Mouse (Mus musculus) frontal cortex, postnatal 10 days (tissue): ENCODE measurements around the gene Acad10.
A peak's percentile ranks its signal among the peaks of the same experiment; 100 is the strongest.
"Not testable (repeated sequence)": the region's sequence is repeated elsewhere in the genome, so short reads cannot be mapped to it uniquely, and the experiment has no call there.

Source experiments
- DNase-seq, 2 experiments: peaks; one replicate each; pipeline ENCODE4 v3.0.0; 2022; ENCODE audit warnings: low spot score in 2 of 2, mixed read lengths in 1 of 2

The Acad10 gene

DNA sequence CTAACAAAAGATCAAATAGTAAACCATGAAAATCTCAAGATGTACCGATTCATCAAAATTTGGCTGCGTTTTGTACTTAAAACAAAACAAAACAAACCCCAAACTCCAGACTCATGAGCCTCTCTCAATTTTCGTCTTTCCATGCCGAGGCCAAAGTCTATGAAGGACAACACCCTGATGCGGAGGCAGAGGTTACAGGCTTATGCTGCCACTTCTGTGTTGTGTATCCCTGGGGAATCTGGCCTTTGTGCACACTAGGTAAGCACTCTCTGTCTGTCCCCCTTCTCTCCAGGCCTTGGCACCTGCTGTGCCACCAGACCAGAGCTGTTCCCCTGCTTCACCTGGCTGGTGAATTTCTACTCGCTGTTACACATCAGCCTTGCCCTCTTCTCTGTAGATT lies 2.7 kb downstream of the Acad10 start:
- DNase-seq, result not testable (repeated sequence)

DNA sequence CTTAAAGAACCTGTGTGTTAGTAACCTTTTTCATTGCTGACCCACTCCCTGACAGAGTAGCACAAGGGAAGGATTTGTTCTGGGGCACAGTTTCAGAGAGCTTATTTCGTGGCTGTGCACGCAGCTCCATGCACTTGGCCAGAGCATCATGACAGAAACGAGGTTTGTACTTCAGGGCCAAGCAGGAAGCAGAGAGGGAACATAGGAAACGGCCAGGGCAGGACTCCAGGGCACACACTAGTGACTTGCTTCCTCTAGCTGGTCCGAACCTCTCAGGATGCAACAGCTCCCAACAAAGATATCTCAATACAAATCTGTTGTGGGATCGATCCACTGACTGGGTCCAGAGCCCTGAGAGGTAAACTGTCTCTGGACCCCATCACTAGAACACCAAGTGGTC lies 3.4 kb downstream of the Acad10 start:
- not testable (repeated sequence) for DNase-seq

DNA sequence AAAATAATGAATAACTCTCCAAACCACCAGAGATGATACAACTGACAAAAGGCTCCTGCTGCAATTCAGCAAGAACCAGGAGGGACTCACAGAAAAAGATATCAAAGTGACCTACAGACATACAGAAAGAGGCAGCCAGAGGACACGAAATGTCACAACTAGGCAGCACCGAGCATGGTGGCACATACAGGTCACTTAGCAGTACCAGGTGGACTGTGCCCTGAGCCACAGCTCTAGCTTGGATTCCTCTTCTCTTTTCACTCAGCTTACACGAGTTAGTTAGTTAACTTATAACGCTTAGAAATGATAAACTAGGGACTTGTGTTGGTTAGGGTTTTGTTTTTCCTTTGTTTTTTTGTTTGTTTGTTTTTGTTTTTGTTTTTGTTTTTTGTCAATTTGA lies 5.8 kb downstream of the Acad10 start:
- DNase-seq, result no peak

DNA sequence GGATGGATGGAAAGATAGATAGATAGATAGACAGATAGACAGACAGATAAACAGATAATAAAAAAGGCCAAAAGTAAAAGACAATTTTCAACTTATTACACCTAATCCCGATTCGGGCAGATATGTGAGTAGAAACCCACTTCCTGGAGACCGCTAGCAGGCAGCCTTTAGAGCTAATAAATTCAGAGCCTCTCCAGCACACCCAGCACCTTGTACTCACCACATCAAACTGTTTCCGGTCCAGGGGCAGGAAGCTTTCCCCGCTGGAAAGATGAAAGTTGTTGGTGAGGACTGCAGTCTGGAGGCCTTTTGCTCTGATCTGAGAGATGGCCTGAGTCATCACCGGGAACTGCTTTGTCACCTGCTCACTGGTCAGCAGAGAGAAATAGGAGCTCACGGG lies 11.2 kb downstream of the Acad10 start:
- no peak for DNase-seq

DNA sequence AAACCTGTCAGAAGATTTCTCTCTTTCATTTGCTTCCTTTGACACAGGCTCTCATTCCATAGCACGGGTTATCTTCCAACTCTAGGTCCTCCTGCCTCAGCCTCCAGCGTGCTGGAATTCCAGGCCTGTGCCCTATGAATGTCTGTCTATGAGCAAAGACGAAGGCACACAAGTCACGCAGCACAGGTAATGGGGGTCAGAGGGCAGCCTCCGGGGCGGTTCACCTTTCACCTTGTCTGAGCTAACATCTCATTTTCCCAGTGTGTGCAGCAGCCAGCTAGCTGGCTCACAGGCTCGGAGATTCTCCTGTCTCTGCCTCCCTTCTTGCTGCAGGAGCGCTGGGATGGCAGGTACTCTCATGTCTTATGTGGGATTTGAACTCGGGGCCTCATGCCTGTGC lies 20.7 kb downstream of the Acad10 start:
- no peak for DNase-seq

DNA sequence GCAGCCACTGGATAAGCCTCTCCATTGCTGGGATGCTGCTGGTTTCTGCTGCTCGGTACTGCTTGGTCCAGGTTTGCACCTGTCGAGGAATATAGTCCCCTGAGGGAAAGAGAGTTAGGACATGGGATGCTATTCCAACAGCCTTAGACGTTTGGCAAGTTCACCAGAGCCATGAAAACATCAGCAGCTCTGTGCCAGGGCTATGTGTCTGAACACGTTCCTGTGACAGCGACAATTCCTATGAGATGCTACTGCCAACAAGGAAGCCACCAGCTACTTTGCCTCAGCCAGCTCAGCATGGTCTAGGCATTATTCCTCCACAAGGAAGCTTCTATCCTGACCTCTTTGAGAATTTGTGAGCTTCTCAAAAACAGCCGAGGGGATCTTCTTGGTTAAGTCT lies 23.0 kb downstream of the Acad10 start:
- DNase-seq, result no peak

DNA sequence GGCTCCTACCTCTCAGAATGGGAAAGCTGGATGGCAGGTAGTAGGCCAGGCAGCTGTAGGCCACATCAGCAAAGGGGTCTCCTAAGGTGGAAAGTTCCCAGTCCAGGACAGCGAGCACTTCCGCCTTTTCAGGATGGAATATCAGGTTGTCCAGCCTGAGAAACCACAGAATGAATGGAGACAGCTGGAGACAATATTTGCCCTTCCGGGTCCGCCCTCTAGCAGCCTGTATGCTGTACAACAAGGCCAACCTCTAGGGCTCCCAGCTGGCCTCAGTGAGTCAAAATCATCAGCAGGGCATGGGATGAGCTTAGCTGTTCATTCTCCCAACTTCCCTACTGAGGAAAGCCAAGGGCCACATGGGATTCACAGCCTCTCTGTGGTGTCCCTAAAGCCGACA lies 25.6 kb downstream of the Acad10 start:
- DNase-seq, result no peak

DNA sequence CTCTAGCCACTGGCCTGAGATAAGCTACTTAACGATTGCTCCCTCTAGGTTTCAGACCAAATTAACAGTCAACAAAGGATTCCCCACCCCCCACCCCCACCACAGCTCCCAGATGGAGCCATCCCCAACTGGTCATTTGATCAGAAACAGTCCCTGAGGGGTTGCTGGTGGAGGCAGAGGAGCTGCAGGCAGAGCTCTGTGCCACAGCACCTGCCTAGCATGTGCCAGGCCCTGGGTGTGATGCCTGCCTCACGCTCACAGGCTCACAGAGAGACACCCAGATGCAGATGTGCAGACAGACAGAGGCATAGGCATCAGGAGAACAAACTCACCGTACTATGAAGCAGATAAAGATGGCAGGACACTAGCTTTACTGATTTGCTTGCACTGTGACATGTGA lies 27.5 kb downstream of the Acad10 start:
- no peak for DNase-seq

DNA sequence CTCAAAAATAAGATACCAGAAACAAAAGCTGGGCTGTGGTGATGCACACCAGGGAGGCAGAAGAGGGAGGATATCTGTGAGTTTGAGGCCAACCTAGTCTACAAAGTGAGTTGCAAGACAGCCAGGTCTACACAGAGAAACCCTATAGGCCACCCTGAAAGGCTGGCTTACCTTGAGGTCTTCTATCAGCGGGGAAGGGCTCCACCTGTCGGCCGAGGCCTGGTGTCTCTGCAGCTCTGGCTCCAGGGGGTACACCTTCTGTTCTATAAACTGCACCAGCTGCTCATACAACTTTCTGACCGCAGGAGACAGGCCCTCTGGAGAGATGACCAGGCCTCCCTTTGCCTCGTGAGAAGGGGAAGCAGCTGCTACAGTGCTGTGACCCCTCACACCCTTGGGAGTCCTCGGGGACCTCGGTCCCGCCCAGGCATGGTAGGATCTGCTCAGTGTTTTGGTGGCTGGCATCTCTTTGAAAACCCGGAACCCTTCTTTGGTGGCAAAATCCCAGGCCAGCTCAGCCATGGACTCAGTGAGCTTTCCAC lies 29.1 kb downstream of the Acad10 start:
- not testable (repeated sequence) for DNase-seq

DNA sequence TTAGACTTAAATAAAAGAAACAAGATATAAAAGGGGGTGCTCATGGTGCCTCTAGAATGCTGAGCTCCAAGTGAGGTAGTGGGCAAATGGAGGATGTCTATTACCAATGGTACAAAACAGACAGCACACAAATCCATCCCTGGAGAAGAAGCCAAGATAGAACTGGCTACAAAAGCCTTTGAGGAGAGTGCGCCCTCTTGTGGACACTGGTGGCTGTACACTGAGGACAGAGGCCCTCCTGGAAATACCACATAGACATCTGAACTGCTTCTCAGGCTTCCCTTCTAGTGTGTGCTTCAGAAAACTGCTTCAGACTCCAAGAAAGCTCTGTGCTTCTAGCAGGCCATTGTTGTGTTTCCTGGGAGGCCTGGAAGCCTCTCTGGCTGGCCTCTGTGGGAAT lies 32.4 kb downstream of the Acad10 start:
- DNase-seq, result peak in 1 of 2 experiments; percentile 40

DNA sequence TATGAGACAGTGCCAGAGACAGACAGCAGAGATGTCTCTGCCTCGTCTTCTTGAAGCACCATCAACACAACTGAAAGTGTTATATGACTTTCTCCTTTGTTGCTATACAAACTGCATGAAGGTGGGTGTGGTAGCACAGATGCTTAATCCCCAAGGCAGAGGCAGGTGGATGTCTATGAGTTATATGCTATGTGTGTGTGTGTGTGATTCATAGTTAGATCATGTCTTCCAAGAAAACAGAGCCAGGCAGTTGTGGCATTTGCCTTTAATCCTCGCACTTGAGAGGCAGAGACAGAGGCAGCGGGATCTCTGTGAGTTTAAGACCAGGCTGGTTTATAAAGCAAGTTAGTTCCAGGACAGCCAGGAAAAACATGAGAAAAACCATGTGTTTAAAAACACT lies 37.1 kb downstream of the Acad10 start:
- DNase-seq, result no peak

DNA sequence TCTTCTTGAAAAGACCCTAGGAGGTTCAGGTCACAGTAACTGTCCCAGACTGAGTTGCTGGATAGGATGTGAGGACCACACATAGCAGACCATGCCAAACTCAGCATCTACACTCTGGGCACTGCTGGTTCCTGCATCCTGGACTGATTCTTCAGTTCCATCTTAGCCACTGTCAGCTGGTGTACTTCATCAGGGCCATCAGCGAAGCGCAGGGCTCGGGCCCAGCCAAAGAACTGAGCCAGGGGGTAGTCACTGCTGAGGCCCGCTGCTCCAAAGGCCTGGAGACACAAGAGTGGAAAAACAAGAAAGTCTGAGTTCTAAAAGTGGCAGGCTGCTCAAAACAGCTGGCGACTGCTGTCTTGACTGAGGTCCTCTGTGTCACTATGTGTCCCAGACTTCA lies 39.2 kb downstream of the Acad10 start:
- no peak for DNase-seq

DNA sequence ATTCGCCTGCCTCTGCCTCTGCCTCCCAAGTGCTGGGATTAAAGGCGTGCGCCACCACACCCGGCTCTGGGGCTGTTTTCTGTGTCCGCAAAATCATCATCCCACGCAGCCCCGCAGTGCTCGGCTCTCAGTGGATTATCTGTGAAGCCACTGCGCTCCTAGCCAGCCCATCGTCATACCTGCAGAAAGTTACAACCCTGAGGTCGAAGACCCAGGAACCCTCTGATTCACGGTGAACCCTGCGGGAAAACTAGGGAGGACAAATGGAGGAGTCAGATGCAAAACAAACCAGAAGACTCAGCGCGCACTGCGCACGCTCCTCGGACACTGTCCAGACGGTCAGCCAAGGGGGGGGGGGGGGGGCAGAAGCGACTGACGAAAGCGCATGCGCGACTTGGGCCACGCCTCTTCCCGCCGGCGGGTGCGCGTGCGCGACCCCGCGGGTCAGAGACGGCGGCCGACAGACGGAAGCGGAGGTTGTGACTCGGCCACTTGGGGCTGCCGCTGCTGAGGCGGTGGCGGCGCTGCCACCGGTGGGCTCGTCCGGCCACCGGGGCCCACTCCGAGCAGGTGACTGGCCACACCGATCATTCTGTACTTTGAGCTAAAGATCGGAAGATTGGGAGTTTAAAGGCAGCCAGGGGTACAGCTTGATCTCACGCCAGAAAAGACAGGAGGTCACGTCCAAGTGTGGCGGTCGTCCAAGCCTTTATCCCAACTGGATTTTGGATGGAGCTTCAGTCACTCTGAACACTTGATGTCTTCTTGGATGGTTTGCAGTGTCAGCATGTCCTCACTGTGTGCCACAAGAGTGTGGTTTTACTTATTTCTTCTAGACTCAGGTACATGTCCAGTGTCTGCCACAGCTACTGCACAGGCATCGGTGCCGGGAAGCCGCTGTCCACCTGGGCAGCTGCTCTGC lies 41.5 kb downstream of the Acad10 start, which contains the start of gene Acad12:
TSS of gene Acad12 (minus strand) at position 347 of the 922 bp plus-strand sequence.
- DNase-seq, result peak; percentile 44 to 70

DNA sequence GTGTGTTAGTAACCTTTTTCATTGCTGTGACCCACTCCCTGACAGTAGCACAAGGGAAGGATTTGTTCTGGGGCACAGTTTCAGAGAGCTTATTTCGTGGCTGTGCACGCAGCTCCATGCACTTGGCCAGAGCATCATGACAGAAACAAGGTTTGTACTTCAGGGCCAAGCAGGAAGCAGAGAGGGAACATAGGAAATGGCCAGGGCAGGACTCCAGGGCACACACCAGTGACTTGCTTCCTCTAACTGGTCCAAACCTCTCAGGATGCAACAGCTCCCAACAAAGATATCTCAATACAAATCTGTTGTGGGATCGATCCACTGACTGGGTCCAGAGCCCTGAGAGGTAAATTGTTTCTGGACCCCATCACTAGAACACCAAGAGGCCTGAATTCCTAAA lies 45.4 kb downstream of the Acad10 start:
- not testable (repeated sequence) for DNase-seq

DNA sequence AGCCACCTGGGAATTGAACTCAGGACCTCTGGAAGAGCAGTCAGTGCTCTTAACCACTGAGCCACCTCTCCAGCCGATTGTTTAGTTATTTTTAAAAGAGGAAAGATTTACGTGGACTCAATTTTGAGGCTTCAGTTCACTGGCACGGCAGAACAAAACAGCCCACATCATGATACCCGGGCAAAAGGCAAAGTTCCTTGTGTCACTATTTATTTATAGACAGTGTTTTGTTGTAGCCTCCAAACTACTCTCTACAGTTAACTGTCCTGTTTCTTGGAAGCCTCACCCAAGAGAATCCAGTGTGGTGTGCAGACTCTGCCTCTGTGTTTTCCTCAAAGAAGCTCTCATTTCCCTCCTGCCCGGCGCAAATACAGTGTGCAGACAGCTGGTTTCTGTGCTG lies 48.3 kb downstream of the Acad10 start:
- no peak for DNase-seq

DNA sequence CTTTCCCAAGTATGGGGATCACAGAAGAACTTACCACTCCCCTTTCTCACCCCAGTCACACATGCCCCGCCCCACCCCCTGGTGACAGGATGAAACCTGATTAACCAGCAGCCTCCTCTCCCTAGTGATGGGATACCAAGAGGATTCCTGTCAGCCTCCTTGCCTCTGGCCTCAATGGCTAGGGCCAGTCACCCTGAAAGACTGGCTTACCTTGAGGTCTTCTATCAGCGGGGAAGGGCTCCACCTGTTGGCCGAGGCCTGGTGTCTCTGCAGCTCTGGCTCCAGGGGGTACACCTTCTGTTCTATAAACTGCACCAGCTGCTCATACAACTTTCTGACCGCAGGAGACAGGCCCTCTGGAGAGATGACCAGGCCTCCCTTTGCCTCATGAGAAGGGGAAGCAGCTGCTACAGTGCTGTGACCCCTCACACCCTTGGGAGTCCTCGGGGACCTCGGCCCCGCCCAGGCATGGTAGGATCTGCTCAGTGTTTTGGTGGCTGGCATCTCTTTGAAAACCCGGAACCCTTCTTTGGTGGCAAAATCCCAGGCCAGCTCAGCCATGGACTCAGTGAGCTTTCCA lies 50.7 kb downstream of the Acad10 start:
- not testable (repeated sequence) for DNase-seq

DNA sequence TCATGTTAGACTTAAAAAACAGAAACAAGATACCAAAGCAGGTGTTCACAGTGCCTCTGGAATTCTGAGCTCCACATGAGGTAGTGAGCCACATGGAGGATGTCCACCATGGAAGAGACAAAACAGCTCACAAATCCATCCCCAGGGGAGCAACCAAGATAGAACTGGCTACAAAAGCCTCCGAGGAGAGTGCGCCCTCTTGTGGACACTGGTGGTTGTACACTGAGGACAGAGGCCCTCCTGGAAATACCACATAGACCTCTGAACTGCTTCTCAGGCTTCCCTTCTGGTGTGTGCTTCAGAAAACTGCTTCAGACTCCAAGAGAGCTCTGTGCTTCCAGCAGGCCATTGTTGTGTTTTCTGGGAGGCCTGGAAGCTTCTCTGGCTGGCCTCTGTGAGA lies 54.2 kb downstream of the Acad10 start:
- DNase-seq, result peak in 1 of 2 experiments; percentile 57

DNA sequence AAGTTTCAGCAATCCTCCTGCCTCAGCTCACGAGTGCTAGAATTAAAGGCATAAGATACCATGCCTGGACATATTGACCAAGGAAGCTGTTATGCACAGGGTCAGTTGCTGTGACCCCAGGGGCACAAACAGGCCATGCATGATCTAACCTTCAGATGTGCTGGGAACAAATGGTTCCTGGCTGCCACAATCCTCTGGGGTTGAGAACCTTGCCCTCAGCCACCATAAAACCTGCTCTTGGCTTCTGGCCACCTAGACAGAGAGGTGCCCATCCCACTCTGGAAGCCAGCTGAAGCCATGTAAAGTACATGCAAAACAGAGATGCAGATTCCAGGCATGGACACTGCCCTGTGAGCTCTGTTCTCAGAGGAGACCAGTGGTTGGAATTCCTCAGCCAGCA lies 56.5 kb downstream of the Acad10 start:
- DNase-seq, result not testable (repeated sequence)

DNA sequence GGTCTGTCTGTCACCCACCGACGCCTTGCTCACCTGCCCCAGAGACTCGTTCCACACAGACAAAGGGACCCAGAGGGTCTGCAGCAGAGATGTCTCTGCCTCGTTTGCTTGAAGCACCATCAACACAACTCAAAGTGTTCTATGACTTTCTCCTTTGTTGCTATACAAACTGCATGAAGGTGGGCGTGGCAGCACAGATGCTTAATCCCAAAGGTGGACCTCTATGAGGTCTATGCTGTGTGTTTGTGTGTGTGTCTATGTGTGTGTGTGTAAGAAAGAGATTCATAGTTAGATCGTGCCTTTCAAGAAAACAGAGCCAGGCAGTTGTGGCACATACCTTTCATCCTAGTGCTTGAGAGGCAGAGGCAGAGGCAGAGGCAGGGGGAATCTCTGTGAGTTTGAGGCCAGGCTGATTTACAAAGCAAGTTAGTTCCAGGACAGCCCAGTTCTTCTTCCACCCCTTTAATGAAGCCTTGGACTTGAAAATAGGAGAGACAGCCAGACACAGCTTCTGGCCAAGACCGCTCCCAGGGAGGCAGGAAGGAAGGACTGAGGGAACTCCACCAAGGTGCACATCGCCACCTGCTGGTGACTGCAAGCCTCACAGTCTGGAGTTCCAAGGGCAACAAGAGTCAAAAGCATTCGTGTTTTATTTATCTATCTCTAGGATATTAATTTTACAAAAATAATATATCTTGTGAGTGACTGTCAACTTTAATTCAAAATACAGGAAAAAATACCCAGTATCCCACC lies 58.6 kb downstream of the Acad10 start:
- DNase-seq, result peak; percentile 64 to 79

DNA sequence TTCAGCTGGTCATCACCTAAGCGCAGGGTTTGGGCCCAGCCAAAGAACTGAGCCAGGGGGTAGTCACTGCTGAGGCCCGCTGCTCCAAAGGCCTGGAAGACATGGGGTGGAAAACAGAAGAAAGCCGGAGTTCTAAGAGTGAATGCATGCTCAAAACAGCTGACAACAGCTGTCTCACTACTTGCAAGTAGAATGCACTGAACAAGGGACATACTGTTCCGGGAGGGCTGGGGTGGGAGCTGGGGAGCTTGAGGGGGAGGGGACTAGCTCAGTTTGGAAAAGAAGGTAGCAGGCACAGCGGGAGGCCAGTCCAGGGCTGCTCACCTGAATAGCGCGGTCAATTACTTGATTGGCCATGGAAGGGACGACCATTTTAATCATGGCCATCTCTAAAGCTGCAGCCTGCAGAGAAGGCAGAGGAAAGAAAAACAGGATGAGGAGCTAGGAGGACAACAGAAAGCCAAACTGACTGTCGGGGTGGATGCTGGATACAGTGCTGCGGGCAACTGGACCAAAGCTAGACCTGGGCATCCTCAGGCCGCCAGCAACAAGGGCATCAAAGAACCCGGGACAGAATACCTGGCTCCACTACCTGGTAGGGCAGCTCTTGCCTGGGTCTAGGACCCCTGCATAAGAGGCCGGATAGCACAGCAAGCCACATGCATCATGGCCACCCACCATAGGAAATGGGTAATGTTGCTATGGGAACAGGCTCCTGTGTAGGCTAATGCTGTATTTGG lies 61.3 kb downstream of the Acad10 start:
- no peak for DNase-seq

DNA sequence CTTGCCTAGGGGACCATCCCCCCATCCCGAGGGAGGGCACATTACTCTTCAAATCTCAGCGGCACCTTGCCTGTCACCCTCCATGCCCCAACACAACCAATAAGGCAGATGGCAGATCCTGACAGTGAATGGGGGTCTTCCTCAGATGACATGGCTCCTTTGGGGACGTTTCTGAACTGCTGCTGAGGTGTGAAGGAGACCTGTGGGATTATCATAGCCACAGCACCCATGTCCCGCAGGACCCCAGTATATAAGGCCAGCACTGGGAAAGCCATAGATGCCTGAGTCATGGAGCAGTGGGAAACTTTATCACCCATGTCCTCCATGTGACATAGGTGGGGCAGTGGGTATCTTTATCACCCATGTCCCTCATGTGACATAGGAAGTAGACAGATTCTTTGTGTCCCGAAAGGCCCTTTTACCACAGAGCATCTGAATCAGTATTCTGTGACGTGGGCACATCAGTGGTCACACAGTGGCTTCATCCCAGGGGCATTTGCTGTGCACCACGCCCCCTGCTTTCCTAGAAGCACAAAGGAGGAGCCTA lies 62.2 kb downstream of the Acad10 start:
- no peak for DNase-seq
